Mouse (Mus musculus): ENCODE data around the gene St6galnac1.

GRCm38 (mm10) chr11:116732536-116732935, 42.8 kb downstream of the St6galnac1 start:
- TF ChIP-seq CTCF (conservative IDR thresholded peaks at IDR 0.05; ENCODE audit: insufficient read depth, insufficient read length, low read depth, low read length), result no peak
- no peak for TF ChIP-seq POLR2A (IDR thresholded peaks at IDR 0.05; ENCODE audit: low read depth, low read length)

Measured in kidney, adult 2 months (tissue).